Mouse (Mus musculus): ENCODE measurements around the gene Sumo3.

DNA sequence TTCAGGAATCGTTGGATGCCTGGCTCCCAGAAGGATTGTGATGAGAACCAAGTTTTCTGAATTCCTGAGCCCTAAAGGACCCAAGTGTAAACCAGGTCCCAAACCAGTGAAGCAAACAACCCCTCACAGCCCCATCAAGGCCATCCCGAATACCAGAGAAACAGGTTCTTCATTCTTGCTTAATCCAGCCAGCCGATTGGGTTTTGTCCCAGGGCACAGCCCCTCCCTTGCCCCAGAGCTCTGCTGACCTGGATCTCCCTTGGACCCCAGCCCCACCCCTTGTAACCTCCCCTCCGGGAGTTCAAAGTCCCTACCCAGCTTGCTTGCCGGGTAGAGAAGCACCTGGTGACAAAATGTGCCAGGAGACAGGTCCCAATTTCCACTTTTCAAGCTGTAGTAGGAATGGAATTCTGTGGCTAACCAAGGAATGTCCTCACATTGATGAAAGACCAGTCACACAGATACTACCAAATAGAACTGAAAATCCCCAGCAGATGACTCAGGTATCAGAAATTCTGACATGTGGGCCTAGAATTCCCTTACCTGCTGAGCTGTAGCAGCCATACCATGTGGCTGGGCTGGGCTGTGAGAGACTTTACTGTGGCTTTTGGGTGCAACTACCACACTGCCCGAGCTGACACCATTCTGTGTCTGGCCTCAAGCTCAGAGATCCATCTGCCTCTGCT is 35.8 kb upstream of the Sumo3 start:
- no peak for TF ChIP-seq CTCF (conservative IDR thresholded peaks at IDR 0.05; ENCODE audit: insufficient read depth, insufficient read length, low read depth, low read length)
- TF ChIP-seq POLR2A (IDR thresholded peaks at IDR 0.05; ENCODE audit: low read depth, low read length), result no peak

All from kidney, adult 2 months (tissue).